ENCODE assay signal across 26 mouse cellular contexts in genomic region chr2:10162011-10162410, GRCm38 (mm10). TPM values are rescaled to one million over a fixed set of nuclear protein-coding genes. Genes with fewer than 3 reads are reported as not detected.
"Had no signal": no experiment of that assay in that cellular context is flagged by ENCODE, and none has a peak within 500 bp of the region (broad histone marks: within the 10 kb centered on the region; RNA-seq: fewer than 3 reads in every experiment).

No protein-coding gene starts in this region.

- H3K27ac ChIP-seq: heart, adult 2 months; heart, embryonic 13.5 days; heart, embryonic 15.5 days; hindbrain, embryonic 12.5 days; hindbrain, embryonic 14.5 days; intestine, embryonic 15.5 days; limb, embryonic 13.5 days; limb, embryonic 15.5 days; liver, embryonic 12.5 days; liver, embryonic 14.5 days had no signal

- H3K27me3 ChIP-seq: heart, embryonic 13.5 days; heart, embryonic 15.5 days; hindbrain, embryonic 12.5 days; intestine, embryonic 15.5 days; limb, embryonic 13.5 days; limb, embryonic 15.5 days; liver, embryonic 12.5 days had no signal

- H3K9ac ChIP-seq: heart, embryonic 13.5 days; heart, embryonic 15.5 days; hindbrain, embryonic 12.5 days; hindbrain, embryonic 14.5 days; intestine, embryonic 15.5 days; limb, embryonic 13.5 days; limb, embryonic 15.5 days; liver, embryonic 12.5 days; liver, embryonic 14.5 days had no signal

- H3K4me2 ChIP-seq: heart, embryonic 11.5 days; heart, embryonic 13.5 days; heart, embryonic 15.5 days; hindbrain, embryonic 12.5 days; hindbrain, embryonic 14.5 days; intestine, embryonic 15.5 days; limb, embryonic 13.5 days; limb, embryonic 15.5 days; liver, embryonic 12.5 days had no signal

- H3K9me3 ChIP-seq: heart, embryonic 13.5 days; heart, embryonic 15.5 days; hindbrain, embryonic 12.5 days; intestine, embryonic 15.5 days; limb, embryonic 13.5 days; limb, embryonic 15.5 days; liver, embryonic 12.5 days had no signal

- H3K4me3 ChIP-seq: heart, adult 2 months; heart, embryonic 13.5 days; heart, embryonic 15.5 days; hindbrain, embryonic 12.5 days; intestine, embryonic 15.5 days; limb, embryonic 13.5 days; limb, embryonic 15.5 days; liver, embryonic 12.5 days had no signal

- H3K4me1 ChIP-seq: heart, embryonic 15.5 days; hindbrain, embryonic 12.5 days had no signal

- H3K36me3 ChIP-seq: heart, embryonic 13.5 days; heart, embryonic 15.5 days; hindbrain, embryonic 12.5 days; intestine, embryonic 15.5 days; limb, embryonic 13.5 days; limb, embryonic 15.5 days; liver, embryonic 12.5 days had no signal

- ATAC-seq: hindbrain, embryonic 16.5 days; inflammation-experienced regulatory T-cells, adult 6 months; intestine, embryonic 15.5 days; intestine, postnatal 0 days; liver, embryonic 12.5 days had no signal

- DNase-seq: gastrocnemius, postnatal 14 days; gastrocnemius, postnatal 36 days; heart, adult 11 months; heart, adult 2 months; heart, postnatal 14 days; heart, postnatal 36 days; kidney, adult 18-20 months; kidney, adult 8-10 months; kidney, postnatal 10 days; kidney, postnatal 36 days; layer of hippocampus, adult 9-11 months; layer of hippocampus, postnatal 36 days; left cerebral cortex, postnatal 4 days had no signal

RNA-seq across cellular contexts. Expression of gene Itih2, which starts 30.8 kb away (rescaled TPM):
- polyA plus RNA-seq: inflammation-experienced regulatory T-cells, adult 6 months had no signal
